Mouse (Mus musculus): ENCODE results near the gene Tmem86b.
"Not testable (repeated sequence)": the region's sequence is repeated elsewhere in the genome, so short reads cannot be mapped to it uniquely, and the experiment has no call there.

Tmem86b gene

DNA sequence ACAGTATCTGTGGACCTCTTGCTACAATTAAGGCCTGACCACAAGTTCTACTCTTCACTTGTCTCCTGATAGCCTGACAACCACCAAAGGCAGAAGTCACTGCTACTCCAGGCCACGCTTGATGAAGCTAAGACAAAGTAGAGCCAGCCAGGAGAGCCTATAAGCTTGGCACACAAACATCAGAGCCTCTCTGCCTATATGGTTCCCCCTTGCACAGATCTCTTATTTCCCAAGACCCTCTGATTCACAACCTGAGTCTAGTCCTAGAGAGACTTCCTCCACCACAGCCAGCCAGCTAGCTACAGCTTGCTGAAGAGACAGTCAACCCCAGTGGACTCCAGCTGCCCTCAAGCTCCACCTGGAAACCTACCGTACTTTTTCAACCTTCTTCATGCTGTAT lies 16.8 kb upstream of the Tmem86b start:
- no peak for DNase-seq (ENCODE audit: low read depth)

DNA sequence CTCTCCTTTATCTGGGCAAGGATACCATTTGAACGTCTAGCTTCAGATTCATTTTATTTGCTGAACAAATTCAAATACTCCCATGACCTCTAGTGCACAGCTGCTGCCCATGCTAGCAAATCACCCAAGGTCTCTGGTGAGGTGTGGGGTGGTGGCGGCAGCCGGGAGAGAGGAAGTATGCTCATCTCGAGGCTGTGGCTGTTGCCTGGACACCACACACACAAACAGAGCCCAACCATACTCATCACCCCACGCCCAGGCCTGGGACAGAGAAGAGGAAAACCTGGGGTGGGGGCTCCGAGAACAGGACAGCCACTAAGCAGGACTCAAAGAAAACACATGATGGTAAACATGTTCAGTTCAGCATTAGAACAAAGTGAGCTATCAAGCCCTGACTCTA lies 16.1 kb upstream of the Tmem86b start:
- no peak for DNase-seq (ENCODE audit: low read depth)

DNA sequence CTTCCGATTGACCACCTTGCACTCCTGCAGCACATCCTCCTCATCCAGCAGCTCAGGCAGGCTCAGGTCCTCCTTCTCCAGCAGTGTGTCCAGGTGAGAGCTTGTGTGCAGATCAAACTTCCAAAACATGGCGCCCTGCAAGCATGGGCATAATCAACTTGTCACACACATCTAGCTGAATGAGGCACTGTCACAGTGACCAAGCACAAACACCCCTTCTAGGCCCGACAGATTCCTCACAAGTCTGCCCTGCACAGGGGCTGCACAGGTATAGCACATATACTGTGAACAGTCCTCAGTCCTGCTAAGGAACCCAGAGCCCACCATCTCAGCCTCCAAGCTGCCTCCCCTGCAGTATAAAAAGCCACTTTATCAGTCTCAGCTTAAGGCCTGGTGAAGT lies 15.6 kb upstream of the Tmem86b start:
- DNase-seq (ENCODE audit: low read depth), result no peak

DNA sequence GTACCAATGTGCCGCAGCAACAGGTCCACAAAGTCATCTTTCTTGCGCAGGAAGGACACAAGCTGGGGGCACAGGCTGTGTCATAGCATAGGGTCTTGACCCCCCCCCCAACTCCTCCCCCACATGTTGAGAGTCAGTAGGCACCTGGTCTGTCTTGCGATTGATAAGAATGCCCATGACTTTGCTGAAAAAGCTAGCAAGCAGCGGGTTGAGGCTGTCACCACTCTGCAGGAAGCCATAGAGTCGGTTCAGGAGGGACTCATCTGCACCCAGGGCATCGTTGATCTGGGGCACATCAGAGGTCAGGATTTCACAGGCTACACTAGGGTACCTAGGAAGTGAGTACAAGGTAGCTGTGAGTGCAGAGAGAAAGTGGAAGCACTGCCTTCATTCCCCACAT lies 12.0 kb upstream of the Tmem86b start:
- DNase-seq (ENCODE audit: low read depth), result no peak

DNA sequence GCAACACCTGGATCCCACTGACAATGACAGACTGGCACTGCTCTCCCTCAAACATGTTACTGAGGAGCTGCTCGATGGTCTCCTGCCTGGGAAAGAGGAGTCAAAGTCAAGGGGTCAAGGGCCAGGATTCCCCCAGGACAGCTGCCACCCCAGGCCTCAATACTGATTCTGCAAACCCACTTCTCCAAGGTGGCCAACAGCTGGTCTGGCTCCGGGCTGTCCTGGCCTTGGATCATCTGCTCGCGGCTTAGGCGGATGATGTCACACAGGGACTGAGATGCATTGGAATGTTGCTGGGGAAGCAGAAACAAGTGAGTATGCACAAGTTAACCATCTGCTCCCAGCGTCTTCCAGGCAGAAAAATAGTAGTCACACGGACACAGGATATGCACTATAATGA lies 10.7 kb upstream of the Tmem86b start:
- no peak for DNase-seq (ENCODE audit: low read depth)

DNA sequence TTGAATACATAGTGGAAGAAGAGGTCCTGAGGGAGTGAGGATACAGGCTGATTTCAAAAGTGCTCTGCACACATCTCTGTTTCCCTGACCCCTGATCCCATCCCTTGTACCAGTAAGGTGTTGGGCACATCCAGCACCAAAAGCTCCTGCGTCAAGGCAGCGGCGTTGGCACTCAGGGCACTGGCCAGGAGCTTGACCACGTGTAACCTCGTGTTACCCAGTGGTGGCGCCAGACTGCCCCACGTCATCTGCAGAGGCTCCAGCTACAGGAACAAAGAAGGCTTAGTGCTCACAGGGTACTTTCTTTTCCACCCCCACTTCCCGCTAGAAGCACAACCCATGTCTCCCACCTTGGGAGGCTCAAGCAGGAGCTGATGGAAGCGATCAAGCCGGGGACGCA lies 9.9 kb upstream of the Tmem86b start:
- no peak for DNase-seq (ENCODE audit: low read depth)

DNA sequence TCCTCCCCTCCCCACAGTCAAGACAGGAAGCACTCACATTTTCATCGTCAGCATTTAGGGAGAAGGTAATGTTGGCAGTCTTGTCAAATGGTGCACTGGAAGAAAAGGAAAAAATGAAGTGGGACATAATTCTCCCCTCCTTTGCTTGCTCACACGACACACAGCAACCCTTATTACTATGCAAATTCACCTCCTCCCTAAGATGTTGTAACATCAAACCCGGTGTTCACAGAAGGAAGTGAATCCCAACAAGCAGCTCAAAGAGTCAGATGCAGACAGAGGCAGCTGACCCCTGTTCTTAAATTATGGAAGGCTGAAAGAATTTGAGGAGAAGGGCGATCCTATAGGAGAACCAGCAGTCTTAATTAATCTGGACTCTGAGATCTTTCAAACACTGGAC lies 5.0 kb upstream of the Tmem86b start:
- no peak for DNase-seq (ENCODE audit: low read depth)

DNA sequence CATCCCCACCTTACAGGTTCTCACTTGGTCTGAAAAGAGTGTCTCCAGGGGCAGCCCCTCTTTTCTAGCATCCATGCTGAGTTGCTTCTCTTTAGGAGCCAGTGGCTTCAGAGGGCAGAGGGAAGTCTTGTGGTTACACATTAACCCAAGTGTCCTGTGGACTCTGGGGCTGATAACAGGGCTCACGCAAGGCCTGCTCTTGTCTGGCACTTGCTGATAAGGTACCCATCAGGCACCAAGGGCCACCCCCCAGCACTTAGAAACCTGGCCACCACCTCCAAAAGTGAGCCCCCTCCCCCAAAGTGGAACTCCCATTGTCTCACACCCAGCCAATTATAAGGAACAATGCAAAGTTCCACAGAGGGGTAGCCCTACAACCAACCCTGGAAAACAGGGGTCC lies 1.0 kb downstream of the Tmem86b start:
- DNase-seq (ENCODE audit: low read depth), result no peak

DNA sequence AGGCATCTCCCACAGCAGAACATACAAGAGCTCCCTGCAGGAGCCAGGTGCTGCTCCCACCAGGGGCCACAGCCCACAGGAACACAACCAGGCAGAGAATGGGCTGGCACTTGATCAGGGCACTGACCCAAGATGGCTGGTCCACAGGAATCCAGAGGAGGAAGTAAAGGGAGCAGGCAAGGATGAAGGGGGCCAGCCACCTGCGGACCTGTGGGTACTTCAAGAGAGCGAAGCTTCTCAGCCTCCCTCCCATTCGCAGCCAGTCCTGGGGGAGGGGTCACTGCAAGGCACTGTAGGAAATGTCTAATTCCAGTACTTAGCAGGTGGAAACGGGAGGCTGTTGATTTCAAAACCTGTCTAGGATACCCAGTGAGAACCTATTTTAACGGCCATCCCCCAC lies 1.6 kb downstream of the Tmem86b start:
- no peak for DNase-seq (ENCODE audit: low read depth)

DNA sequence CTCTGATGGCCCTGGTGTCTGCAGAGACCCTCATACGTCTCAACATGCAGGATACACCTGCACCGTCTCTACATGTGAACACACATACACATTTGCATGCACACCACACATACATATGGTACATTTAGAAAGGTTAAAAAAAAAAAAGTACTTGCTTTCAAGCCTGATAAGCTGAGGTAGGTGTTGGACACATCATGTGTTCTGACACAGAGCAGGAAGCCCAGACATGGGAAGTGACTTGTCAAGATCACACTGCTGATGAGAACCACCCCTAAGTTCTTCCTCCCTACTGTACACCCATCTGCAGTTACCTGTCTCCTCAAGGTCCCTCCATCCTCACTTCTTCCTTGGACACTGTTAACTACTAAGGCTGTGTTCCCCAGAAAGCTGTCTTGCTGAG lies 5.3 kb downstream of the Tmem86b start:
- DNase-seq (ENCODE audit: low read depth), result no peak

DNA sequence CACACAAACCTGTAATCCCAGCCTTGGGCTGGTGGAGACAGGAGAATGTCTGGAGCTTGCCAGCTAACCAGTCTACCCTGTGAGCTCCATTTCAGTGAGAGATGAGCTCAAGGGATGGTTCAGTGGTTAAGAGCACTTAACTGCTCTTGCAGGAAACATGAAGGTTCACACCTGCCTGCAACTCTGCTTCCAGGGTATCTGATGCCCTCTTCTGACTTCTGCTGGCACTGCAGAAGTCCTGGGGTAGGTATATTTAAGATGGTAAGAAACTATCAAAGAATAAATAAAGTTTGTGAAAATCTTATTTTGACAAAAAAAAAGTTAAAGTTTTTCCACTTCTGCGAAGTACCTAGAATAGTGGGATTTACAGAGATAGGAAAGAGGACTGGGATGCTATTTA lies 6.9 kb downstream of the Tmem86b start:
- no peak for DNase-seq (ENCODE audit: low read depth)

DNA sequence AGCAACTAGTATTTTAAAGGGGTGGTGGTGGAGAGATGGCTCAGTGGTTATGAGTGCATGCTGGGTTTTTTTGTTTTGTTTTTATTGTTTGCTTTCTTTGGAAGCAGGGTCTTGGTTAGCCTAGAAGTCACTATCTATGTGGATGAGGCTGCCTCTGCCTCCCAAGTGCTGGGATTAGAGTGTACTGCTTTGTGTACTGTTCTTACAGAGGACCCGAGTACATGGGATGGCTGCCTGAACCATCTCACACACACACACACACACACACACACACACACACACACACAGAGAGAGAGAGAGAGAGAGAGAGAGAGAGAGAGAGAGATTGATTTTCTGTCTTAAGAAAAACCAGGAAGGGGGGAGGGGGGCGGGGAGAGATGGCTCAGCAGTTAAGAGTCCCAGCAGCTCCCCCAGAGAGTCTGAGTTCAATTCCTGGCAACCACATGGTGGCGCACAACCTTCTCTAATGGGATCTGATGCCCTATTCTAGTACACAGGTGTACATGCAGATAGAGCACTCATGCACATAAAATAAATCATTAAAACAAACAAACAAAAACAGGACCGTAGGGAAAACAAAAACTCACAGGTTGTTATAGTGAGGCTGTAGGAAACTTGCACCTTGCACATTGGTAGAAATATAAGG lies 7.6 kb downstream of the Tmem86b start:
- peak; percentile 56 for DNase-seq (ENCODE audit: low read depth)

DNA sequence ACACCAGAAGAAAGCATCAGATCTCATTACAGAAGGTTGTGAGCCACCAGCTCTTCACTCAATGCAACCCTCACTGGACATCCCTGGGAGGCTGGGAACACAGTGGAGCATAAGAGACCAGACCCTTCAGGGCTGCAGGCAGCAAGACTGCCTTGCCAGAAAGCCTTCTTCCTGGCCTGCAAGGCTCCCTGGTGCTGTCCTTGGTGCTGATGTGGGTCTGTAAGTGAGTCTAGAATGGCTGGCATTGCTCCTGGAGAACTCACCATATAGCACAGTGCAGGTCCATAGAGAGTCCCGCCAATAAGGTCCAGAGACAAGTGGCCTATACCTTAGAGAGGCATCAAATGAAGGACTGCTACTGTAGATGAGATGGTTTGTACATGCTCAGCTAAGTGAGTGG lies 11.2 kb downstream of the Tmem86b start:
- peak; percentile 75 for DNase-seq (ENCODE audit: low read depth)

DNA sequence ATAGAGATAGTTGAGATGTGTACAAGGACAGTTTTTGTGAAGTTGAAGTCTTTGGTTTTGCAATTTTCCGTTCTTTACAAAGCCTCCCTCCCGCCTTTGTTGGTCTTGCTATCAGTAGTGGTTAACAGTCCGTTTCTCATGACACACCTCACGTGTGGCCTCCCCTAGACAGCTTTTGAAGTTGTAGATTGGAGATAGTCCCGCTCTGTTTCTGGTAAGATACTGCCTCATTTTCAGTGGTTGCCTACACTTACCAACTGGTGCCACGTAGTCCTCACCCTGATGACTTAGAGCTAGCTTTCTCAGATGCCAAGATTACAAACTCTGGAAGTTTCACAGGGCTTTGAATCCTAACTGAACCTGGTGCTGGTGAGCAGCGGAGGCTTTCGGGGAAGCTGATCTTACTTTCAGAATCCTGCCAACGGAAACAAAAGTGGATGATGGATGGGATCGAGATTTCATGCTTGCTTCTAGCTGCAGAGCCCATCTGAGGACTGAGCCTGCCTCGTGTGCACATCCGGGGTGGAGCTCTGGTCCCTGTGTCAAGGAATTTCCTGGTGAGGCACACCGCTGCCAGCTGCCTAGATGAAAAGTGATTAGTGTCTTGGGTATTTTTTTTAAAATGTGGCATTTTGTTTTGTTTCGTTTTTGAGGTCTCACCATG lies 17.4 kb downstream of the Tmem86b start:
- DNase-seq (ENCODE audit: low read depth), result no peak

DNA sequence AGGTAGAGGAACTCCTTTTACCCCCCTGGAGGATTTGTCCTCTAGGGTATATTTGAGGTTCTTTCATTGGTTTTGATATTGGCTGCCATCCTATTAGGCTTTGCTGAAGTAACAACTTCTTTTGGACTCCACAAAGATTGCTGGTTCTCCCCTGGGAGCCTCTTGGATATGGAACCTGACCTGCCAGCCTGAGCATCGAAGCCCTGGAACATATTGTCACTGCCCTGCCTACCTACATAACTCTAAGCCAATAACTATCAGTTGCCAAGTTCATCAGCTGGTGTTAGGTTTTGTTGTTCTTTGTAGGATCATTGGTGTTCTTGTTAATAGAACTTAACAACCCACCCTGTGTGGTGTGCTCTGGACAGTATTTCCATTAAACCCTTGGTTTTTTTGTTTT lies 18.3 kb downstream of the Tmem86b start:
- DNase-seq (ENCODE audit: low read depth), result no peak

DNA sequence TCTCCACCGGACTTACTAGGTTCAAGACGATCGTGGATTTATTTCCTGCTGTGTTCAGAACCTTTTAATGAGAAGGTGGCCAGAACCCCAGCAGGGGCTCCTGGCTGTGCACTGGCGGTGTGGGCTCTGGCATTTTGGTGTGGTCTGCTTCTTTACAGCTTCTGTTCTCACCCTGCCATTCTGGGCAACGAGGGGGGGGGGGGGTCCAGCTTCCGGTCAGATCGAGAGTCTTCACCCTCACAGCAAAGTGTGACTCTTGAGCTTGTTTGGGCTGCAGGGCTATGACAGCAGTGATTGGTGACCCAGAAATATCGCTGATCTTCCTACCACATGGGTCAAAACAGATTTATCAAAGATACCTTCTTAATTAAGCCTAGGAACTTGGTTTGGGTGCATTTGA lies 18.8 kb downstream of the Tmem86b start:
- DNase-seq (ENCODE audit: low read depth), result no peak

DNA sequence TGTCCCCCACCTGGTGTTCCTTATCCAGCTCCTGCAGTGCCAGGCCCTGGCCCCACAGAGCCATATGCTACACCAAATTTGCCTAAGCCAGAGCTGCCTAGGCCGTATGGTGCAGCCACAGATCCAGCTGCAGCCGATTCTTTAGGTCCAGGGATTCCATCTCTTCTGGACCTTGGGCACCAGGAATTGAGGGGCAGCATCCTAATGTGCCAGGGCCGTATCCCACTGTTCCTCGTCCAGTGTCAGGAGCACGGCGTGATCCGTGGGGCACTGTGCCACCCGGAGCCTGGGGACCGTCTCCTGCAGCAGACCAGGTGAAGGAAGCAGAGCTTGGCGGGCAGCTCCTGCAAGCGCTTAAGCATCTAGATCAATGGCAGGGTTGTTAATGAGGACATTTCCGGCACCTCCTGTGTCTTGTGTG lies 19.3 kb downstream of the Tmem86b start:
- no peak for DNase-seq (ENCODE audit: low read depth)

DNA sequence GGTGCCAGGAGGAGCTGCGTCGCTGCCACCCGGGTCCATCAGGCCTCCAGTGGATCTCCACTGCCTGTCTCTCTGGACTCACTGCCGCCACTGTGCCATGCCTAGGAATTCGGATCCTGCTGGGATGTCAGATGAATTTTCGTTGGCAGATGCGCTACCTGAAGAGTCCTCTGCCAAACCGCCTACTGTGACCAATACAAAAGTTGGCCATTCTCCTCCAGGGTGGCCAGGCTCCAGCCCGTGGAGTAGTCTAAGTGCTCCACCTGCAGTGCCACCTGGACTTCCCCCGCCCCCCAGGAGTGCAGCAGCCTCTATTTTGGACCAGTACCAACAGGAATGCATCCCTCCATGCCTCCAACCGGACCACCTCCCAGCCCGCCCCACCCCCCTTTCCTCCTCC lies 19.7 kb downstream of the Tmem86b start:
- DNase-seq (ENCODE audit: low read depth), result no peak

DNA sequence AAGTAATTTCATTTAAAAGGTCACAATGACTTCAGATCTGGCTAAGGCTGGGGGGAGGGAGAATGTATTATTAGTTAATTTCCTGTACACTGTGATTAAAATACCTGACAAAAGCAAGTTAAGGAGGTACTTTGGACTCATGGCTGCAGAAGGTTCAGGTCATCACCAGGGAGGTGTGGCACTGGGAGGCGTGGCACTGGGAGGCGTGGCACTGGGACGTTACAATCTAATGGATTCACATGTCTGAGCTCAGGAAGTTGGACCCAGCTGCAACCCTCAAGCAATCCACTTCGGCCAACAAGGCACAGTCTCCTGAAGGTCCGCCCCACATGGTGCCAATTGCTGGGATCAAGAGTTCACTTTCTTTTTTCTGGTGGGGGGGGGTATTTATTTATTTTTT lies 23.2 kb downstream of the Tmem86b start:
- DNase-seq (ENCODE audit: low read depth), result no peak

DNA sequence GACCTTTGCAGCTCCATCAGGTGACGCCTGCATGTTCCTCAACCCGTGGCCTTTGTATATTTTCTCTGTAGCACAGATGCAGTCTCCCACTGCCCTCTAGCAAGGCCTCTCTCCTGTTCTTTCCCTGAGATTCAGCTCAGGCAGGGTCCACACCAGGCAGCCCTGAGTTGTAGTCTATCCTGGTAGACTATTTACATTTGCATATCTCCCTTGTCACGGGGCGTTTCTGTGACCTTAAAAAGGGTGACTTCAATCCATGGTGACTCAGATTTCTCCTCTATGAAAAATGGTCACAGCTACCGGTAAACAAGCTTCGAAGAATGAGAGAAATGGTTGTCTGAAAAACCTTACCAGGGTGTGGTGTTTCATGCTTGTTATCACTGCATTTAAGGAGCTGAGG lies 27.3 kb downstream of the Tmem86b start, which contains the start of gene Ptprh:
TSS of gene Ptprh (minus strand) at position 169 of the 400 bp plus-strand sequence.
- DNase-seq (ENCODE audit: low read depth), result no peak

DNA sequence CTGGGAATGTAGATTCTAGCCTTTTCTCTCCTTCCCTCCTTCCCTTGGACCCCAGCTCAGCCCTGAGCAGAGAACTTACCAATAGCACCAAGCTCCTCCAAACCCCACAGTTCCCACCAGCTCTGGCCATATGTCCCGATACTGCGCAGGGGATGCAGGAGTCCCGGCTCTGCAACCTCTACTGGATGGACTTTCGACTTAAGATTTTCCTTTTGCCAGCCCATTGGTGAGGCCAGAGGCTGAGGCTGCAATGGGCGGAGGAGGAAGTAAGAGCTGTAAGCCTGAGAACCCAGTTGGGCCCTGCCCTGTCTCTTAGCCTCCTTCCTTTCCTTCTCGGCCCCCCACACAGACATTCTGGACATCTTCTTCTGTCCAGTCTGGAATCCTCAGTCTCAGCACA lies 28.3 kb downstream of the Tmem86b start:
- DNase-seq (ENCODE audit: low read depth), result no peak

DNA sequence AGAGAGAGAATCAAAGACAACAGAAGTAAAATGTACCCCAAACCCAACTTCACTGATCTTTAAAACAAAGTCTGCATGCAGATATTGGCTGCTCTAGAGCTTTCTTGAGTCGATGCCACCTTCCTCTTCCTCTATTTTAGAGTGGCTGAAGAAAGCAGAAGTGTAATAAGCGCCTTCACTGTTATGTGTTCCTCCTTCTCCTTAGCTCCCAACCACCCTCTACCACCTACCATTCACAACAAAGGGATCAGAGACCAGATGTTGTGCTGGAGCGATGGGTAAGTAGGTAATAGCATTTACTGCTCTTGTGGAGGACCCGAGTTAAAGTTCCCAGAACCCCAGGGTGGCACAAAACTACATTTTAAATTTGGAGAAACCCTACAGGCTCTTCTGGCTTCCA lies 34.2 kb downstream of the Tmem86b start:
- DNase-seq (ENCODE audit: low read depth), result not testable (repeated sequence)

DNA sequence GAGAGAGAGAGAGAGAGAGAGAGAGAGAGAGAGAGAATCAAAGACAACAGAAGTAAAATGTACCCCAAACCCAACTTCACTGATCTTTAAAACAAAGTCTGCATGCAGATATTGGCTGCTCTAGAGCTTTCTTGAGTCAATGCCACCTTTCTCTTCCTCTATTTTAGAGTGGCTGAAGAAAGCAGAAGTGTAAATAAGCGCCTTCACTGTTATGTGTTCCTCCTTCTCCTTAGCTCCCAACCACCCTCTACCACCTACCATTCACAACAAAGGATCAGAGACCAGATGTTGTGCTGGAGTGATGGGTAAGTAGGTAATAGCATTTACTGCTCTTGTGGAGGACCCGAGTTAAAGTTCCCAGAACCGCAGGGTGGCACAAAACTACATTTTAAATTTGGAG lies 49.7 kb downstream of the Tmem86b start:
- not testable (repeated sequence) for DNase-seq (ENCODE audit: low read depth)
